Mouse (Mus musculus): ENCODE measurements at regions not wholly inside any gene's neighbourhood (a gene's known extent, or its start where the extent isn't known, plus 50 kb on each side); places are given as distances from the start of the nearest gene placed in this dataset.

- Histone ChIP-seq H3K9me3 (ENCODE audit: control insufficient read depth, low read length) (peaks cover 5% of the 10 kb centered on the region; the same call in 1 of the 2 replicates), H3K4me1 (replicated peaks; ENCODE audit: control insufficient read depth, insufficient read depth, low read length) (no peaks in the 10 kb centered on the region), H3K9ac (replicated peaks; ENCODE audit: low read depth, low read length) (no peak overlapping the region), H3K27me3 (replicated peaks; ENCODE audit: control insufficient read depth, insufficient read depth, low read length) (no peaks in the 10 kb centered on the region), H3K4me3 (replicated peaks; ENCODE audit: low read length) (no peak overlapping the region), H3K4me2 (ENCODE audit: low read length) (no peak overlapping the region), H3K36me3 (ENCODE audit: control insufficient read depth, insufficient read depth) (no peaks in the 10 kb centered on the region), H3K27ac (ENCODE audit: low read length) (no peak overlapping the region)
- no peak for ATAC-seq
- 92% methylated on average over 1 of the region's 1 CpGs for WGBS
Measured at GRCm38 (mm10) chr1:69382374-69382773, 274.5 kb upstream of the Erbb4 start.

GRCm38 (mm10) chr1:69379741-69380140 lies 271.9 kb upstream of the Erbb4 start:
- no peak overlapping the region for H3K4me2 ChIP-seq (ENCODE audit: low read length)
- H3K4me1 ChIP-seq (replicated peaks; ENCODE audit: control insufficient read depth, insufficient read depth, low read length), result no peaks in the 10 kb centered on the region
- no peak overlapping the region for H3K4me3 ChIP-seq (replicated peaks; ENCODE audit: low read length)
- H3K36me3 ChIP-seq (ENCODE audit: control insufficient read depth, insufficient read depth), result no peaks in the 10 kb centered on the region
- WGBS, result 91% methylated on average over 7 of the region's 7 CpGs
- no peak for ATAC-seq
- peaks cover 12% of the 10 kb centered on the region for H3K9me3 ChIP-seq (ENCODE audit: control insufficient read depth, low read length)
- H3K27ac ChIP-seq (ENCODE audit: low read length), result no peak overlapping the region
- no peak overlapping the region for H3K9ac ChIP-seq (replicated peaks; ENCODE audit: low read depth, low read length)
- H3K27me3 ChIP-seq (replicated peaks; ENCODE audit: control insufficient read depth, insufficient read depth, low read length), result no peaks in the 10 kb centered on the region

GRCm38 (mm10) chr1:69376923-69377706 lies 269.3 kb upstream of the Erbb4 start:
- Histone ChIP-seq H3K9me3 (ENCODE audit: control insufficient read depth, low read length) (peaks cover 12% of the 10 kb centered on the region), H3K4me3 (replicated peaks; ENCODE audit: low read length) (no peak overlapping the region), H3K27me3 (replicated peaks; ENCODE audit: control insufficient read depth, insufficient read depth, low read length) (no peaks in the 10 kb centered on the region), H3K4me2 (ENCODE audit: low read length) (no peak overlapping the region), H3K27ac (ENCODE audit: low read length) (no peak overlapping the region), H3K4me1 (replicated peaks; ENCODE audit: control insufficient read depth, insufficient read depth, low read length) (no peaks in the 10 kb centered on the region), H3K9ac (replicated peaks; ENCODE audit: low read depth, low read length) (no peak overlapping the region), H3K36me3 (ENCODE audit: control insufficient read depth, insufficient read depth) (no peaks in the 10 kb centered on the region)
- WGBS, result 96% methylated on average over 46 of the region's 46 CpGs
- ATAC-seq, result no peak

DNA sequence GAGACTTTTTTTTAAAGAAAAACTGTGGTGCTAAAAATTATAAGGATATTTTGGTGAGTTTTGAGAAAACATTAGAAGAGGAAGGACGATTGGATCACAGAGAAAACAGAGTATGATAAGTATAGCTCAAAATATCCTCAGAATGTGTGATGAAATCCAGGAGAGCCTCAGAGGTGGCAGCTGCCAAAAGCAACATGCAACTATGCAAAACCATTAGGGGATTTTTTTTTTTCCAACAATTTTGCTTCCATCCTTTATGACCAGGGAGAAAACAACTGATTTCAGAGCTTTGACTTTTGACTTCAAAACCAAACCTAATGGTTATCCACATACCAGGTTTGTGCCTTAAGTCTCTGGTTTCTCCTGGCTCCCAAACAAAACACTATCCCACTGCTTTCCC lies 267.4 kb upstream of the Erbb4 start:
- ATAC-seq, result no peak
- Histone ChIP-seq H3K9me3 (ENCODE audit: control insufficient read depth, low read length) (peaks cover 12% of the 10 kb centered on the region), H3K9ac (replicated peaks; ENCODE audit: low read depth, low read length) (no peak overlapping the region), H3K4me2 (ENCODE audit: low read length) (no peak overlapping the region), H3K4me1 (replicated peaks; ENCODE audit: control insufficient read depth, insufficient read depth, low read length) (no peaks in the 10 kb centered on the region), H3K27ac (ENCODE audit: low read length) (no peak overlapping the region), H3K27me3 (replicated peaks; ENCODE audit: control insufficient read depth, insufficient read depth, low read length) (no peaks in the 10 kb centered on the region), H3K4me3 (replicated peaks; ENCODE audit: low read length) (no peak overlapping the region), H3K36me3 (ENCODE audit: control insufficient read depth, insufficient read depth) (no peaks in the 10 kb centered on the region)
- WGBS, result 50% methylated on average over 1 of the region's 1 CpGs

DNA sequence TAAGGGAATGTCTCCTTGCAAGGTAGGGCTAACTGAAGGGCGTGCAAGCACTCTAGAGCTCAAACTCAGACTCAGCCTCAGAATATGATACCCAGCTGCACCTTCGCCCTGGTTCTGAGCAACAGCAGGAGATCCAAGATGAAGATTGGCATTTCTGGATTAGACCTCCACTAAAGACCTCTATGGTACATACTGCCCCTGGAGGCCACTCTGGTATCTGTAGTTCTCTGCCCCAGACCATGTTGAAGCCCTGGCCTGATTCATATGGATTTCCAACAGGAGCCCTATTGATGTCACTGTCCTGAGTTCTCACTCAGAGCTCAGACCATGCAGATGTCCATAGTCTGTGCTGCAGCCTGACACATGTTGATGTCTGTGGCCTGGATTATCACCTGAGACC lies 262.2 kb upstream of the Erbb4 start:
- Histone ChIP-seq H3K9ac (replicated peaks; ENCODE audit: low read depth, low read length) (no peak overlapping the region), H3K4me1 (replicated peaks; ENCODE audit: control insufficient read depth, insufficient read depth, low read length) (no peaks in the 10 kb centered on the region)

GRCm38 (mm10) chr1:69367531-69367930 lies 259.7 kb upstream of the Erbb4 start:
- WGBS, result 81% methylated on average over 1 of the region's 1 CpGs
- Histone ChIP-seq H3K4me2 (ENCODE audit: low read length) (no peak overlapping the region), H3K9me3 (ENCODE audit: control insufficient read depth, low read length) (no peaks in the 10 kb centered on the region), H3K36me3 (ENCODE audit: control insufficient read depth, insufficient read depth) (no peaks in the 10 kb centered on the region), H3K9ac (replicated peaks; ENCODE audit: low read depth, low read length) (no peak overlapping the region), H3K4me1 (replicated peaks; ENCODE audit: control insufficient read depth, insufficient read depth, low read length) (no peaks in the 10 kb centered on the region), H3K27ac (ENCODE audit: low read length) (no peak overlapping the region), H3K4me3 (replicated peaks; ENCODE audit: low read length) (no peak overlapping the region), H3K27me3 (replicated peaks; ENCODE audit: control insufficient read depth, insufficient read depth, low read length) (no peaks in the 10 kb centered on the region)
- no peak for ATAC-seq

More for the DNA sequence above, 262.2 kb upstream of the Erbb4 start:
- Histone ChIP-seq H3K27me3 (replicated peaks; ENCODE audit: control insufficient read depth, insufficient read depth, low read length) (no peaks in the 10 kb centered on the region), H3K27ac (ENCODE audit: low read length) (no peak overlapping the region), H3K4me2 (ENCODE audit: low read length) (no peak overlapping the region), H3K9me3 (ENCODE audit: control insufficient read depth, low read length) (no peaks in the 10 kb centered on the region), H3K36me3 (ENCODE audit: control insufficient read depth, insufficient read depth) (no peaks in the 10 kb centered on the region), H3K4me3 (replicated peaks; ENCODE audit: low read length) (no peak overlapping the region)
- ATAC-seq, result no peak
- WGBS, result 91% methylated on average over 2 of the region's 2 CpGs

DNA sequence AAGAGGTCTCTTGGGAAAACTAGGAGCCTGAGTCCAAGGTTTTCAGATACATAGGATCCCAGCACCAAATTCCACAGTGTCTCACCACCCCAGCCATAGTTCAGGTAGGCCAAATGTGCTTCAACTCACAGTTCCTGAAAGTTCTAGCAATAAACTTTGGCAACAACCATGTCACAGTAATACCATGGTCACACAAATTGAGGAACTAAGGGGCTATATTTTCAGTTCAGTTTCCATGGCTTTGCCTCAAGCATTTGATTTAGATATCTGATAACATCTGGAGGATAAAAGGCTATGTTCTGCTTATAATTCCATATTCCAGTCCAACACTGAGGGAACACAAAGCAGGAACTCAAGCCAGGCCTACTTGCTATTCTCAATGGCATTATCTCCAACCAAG lies 256.2 kb upstream of the Erbb4 start:
- ATAC-seq, result no peak
- Histone ChIP-seq H3K9ac (replicated peaks; ENCODE audit: low read depth, low read length) (no peak overlapping the region), H3K4me1 (replicated peaks; ENCODE audit: control insufficient read depth, insufficient read depth, low read length) (no peaks in the 10 kb centered on the region), H3K27ac (ENCODE audit: low read length) (no peak overlapping the region), H3K4me2 (ENCODE audit: low read length) (no peak overlapping the region), H3K36me3 (ENCODE audit: control insufficient read depth, insufficient read depth) (no peaks in the 10 kb centered on the region), H3K4me3 (replicated peaks; ENCODE audit: low read length) (no peak overlapping the region), H3K9me3 (ENCODE audit: control insufficient read depth, low read length) (no peaks in the 10 kb centered on the region), H3K27me3 (replicated peaks; ENCODE audit: control insufficient read depth, insufficient read depth, low read length) (no peaks in the 10 kb centered on the region)

- H3K4me3 ChIP-seq (replicated peaks; ENCODE audit: low read length), result no peak overlapping the region
- ATAC-seq, result no peak
- no peaks in the 10 kb centered on the region for H3K9me3 ChIP-seq (ENCODE audit: control insufficient read depth, low read length)
- H3K4me2 ChIP-seq (ENCODE audit: low read length), result no peak overlapping the region
- WGBS, result 92% methylated on average over 7 of the region's 7 CpGs
- H3K36me3 ChIP-seq (ENCODE audit: control insufficient read depth, insufficient read depth), result no peaks in the 10 kb centered on the region
- H3K9ac ChIP-seq (replicated peaks; ENCODE audit: low read depth, low read length), result no peak overlapping the region
- no peaks in the 10 kb centered on the region for H3K27me3 ChIP-seq (replicated peaks; ENCODE audit: control insufficient read depth, insufficient read depth, low read length)
- H3K27ac ChIP-seq (ENCODE audit: low read length), result no peak overlapping the region
- H3K4me1 ChIP-seq (replicated peaks; ENCODE audit: control insufficient read depth, insufficient read depth, low read length), result no peaks in the 10 kb centered on the region
Measured at GRCm38 (mm10) chr1:69357548-69357947, 249.7 kb upstream of the Erbb4 start.

- no peak overlapping the region for H3K4me2 ChIP-seq (ENCODE audit: low read length)
- no peaks in the 10 kb centered on the region for H3K36me3 ChIP-seq (ENCODE audit: control insufficient read depth, insufficient read depth)
- H3K9me3 ChIP-seq (ENCODE audit: control insufficient read depth, low read length), result no peaks in the 10 kb centered on the region
- 94% methylated on average over 2 of the region's 2 CpGs for WGBS
- no peaks in the 10 kb centered on the region for H3K4me1 ChIP-seq (replicated peaks; ENCODE audit: control insufficient read depth, insufficient read depth, low read length)
- no peak overlapping the region for H3K9ac ChIP-seq (replicated peaks; ENCODE audit: low read depth, low read length)
- H3K4me3 ChIP-seq (replicated peaks; ENCODE audit: low read length), result no peak overlapping the region
- H3K27me3 ChIP-seq (replicated peaks; ENCODE audit: control insufficient read depth, insufficient read depth, low read length), result no peaks in the 10 kb centered on the region
- no peak for ATAC-seq
- H3K27ac ChIP-seq (ENCODE audit: low read length), result no peak overlapping the region
Measured at GRCm38 (mm10) chr1:69350417-69350816, 242.6 kb upstream of the Erbb4 start.

DNA sequence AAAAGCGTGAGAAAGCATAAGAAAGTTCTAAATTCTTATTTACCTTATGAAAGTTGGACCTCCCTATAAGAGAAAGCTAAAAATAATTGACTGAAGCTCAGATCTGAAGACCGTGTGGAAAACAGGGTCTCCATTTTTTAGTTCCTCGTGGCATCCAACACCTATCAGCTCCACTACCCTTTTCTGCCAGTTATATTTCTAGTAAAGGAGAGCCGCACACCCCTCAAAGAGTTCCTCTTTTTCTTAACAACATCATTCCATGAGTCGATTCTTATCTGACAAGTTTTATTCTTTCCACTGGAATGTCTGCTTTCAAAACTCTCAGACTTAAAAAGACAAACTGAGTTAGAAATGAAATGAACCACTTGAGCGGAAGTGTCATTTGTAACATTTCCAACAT lies 242.0 kb upstream of the Erbb4 start:
- no peak overlapping the region for H3K9ac ChIP-seq (replicated peaks; ENCODE audit: low read depth, low read length)
- ATAC-seq, result no peak
- H3K4me2 ChIP-seq (ENCODE audit: low read length), result no peak overlapping the region
- 87% methylated on average over 6 of the region's 6 CpGs for WGBS
- H3K27me3 ChIP-seq (replicated peaks; ENCODE audit: control insufficient read depth, insufficient read depth, low read length), result no peaks in the 10 kb centered on the region
- no peak overlapping the region for H3K27ac ChIP-seq (ENCODE audit: low read length)
- no peaks in the 10 kb centered on the region for H3K9me3 ChIP-seq (ENCODE audit: control insufficient read depth, low read length)
- no peaks in the 10 kb centered on the region for H3K36me3 ChIP-seq (ENCODE audit: control insufficient read depth, insufficient read depth)
- no peaks in the 10 kb centered on the region for H3K4me1 ChIP-seq (replicated peaks; ENCODE audit: control insufficient read depth, insufficient read depth, low read length)
- no peak overlapping the region for H3K4me3 ChIP-seq (replicated peaks; ENCODE audit: low read length)

All from forebrain, embryonic 16.5 days (tissue).